Mouse (Mus musculus): ENCODE measurements around the gene Lrrc28. TPM values are rescaled to one million over a fixed set of nuclear protein-coding genes. Genes with fewer than 3 reads are reported as not detected.

Lrrc28 gene
- total RNA-seq (2014; rRNA removed) (18.8 and 22.1 TPM in 2 replicates), polyA plus RNA-seq (2012; rRNA removed) (40.7 and 42.6 TPM in 2 replicates)

DNA sequence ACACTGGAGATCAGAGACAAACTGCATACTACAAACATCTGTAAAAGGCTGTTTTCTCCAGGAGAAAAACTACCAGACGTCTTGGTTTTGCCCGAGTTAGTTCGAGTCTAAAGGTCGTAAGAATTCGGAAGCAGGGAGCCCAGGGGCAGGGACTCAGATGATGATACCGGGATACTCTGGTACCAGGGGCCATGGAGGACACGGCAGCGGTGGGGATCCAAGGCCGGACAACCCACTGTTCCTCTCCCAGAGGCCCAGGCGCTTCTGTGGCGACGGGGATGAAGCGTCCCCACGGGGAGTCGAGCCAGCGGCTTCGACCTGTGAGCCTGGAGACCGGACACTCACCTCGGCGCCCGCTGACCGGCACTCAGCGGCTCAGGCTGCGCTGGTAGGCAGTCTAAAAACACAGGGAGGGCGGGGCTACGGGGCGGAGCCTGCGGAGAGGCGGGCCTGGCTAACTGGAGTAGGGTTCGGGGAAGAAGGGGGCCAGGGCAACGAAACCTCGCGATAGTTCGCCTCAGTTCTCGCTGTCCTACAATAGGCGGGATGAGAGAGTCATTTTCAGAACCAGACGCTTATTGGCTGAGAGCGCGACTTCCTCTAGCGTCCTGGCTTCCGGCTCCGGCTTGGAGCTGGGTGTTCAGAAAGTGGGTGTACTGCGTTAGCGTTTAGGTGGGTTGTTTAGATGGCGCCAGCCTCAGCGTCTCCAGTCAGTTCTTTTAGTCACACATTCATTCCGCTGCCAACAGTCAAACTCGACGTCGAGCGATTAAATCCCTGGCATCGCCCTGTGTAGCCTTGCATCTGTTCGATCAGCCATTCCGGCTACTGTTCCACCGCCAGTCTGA, at the start of gene Lrrc28:
Lrrc28 (minus strand) TSS at position 436 of the 848 bp plus-strand sequence.
- TF ChIP-seq POLR2A (IDR thresholded peaks at IDR 0.05; ENCODE audit: extremely low read depth, insufficient read depth, low read length) (peak; percentile 99), CTCF (IDR thresholded peaks at IDR 0.05; ENCODE audit: low read depth, low read length) (no peak)
- Histone ChIP-seq H3K9ac (ENCODE audit: low read depth, low read length) (peak within 1 kb of the TSS; percentile 92), H3K4me1 (ENCODE audit: control insufficient read depth, insufficient read depth, low read length) (peaks cover 15% of the 10 kb centered on the region), H3K36me3 (ENCODE audit: control insufficient read depth, insufficient read depth, low read length) (peaks cover 11% of the 10 kb centered on the region), H3K27ac (replicated peaks; ENCODE audit: insufficient read depth, low read depth, low read length) (peak within 1 kb of the TSS; percentile 90), H3K4me3 (ENCODE audit: insufficient read depth, low read depth, low read length) (peak within 1 kb of the TSS; percentile 82), H3K79me2 (ENCODE audit: control insufficient read depth, insufficient read depth, low read length) (peaks cover 8% of the 10 kb centered on the region), H3K27me3 (ENCODE audit: control insufficient read depth, insufficient read depth, low read length) (no peaks in the 10 kb centered on the region)
- peak; percentile 98 for DNase-seq (ENCODE audit: extremely low read depth, low read depth, low spot score)
- under 1% methylated on average over 55 of the region's 55 CpGs for WGBS

DNA sequence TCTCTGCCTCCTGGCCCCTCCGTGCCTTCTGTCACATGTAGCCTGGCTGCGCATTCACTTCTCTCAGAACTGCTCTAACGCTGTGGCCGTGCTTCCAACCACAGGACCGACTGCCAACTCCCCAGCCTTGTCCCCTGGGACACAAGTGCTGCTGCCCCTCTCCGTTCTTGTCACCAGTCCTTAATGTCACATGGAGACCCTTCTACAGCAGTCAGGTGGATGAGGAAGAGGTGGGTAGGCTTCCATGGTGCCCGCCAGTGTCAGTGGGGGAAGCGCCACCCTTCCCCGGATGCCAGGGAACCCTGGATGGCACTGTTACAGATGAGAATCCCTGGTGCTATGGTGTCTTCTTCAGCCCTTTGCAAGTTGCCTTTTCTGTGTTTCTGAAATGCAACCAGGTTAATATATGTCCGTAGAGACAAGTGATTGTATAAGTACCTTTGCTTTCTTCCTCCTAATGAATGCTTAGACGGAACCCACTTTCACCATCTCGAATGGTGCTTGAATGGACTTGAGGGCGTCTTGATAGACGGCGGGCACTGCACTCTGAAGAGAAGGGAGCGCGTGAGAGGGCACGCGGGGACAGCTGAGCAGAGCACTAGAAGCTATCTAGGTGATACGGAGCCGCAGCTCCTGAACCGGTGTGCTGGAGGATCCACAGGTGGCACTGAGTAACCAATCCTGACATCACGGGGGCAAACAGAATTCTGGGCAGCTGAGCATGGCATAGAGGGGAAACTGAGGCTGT, 47.9 kb upstream of the Lrrc28 start:
- Histone ChIP-seq H3K27me3 (ENCODE audit: control insufficient read depth, insufficient read depth, low read length) (no peaks in the 10 kb centered on the region), H3K27ac (replicated peaks; ENCODE audit: insufficient read depth, low read depth, low read length) (no peak overlapping the region), H3K9ac (ENCODE audit: low read depth, low read length) (no peak overlapping the region), H3K36me3 (ENCODE audit: control insufficient read depth, insufficient read depth, low read length) (peaks cover 3% of the 10 kb centered on the region; the same call in 1 of the 2 replicates), H3K4me3 (ENCODE audit: insufficient read depth, low read depth, low read length) (no peak overlapping the region), H3K79me2 (ENCODE audit: control insufficient read depth, insufficient read depth, low read length) (no peaks in the 10 kb centered on the region), H3K4me1 (ENCODE audit: control insufficient read depth, insufficient read depth, low read length) (0 out of 2 replicates have a peak, but pooled peaks cover 1% of the 10 kb centered on the region)
- WGBS, result 95% methylated on average over 23 of the region's 23 CpGs
- no peak for DNase-seq (ENCODE audit: extremely low read depth, low read depth, low spot score)
- TF ChIP-seq CTCF (IDR thresholded peaks at IDR 0.05; ENCODE audit: low read depth, low read length) (no peak), POLR2A (IDR thresholded peaks at IDR 0.05; ENCODE audit: extremely low read depth, insufficient read depth, low read length) (no peak)

DNA sequence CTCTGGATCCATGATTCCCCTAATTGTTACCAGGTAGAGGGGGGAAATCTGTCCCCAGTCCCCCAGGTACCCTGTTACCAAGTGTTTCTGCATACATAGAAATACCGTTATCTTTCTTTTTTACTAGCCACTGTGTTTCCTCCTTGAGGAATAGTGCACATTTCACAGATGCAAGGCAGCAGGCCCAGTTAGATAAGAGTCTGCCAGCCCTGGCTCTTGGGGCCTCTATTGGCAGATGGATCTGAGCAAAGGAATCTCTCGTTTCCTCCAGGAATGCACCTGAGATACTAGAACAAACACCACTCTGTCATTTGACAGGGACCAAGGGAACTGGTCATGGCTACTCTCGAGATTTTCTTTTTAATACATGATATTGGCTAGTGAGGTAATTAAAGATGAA, 47.1 kb upstream of the Lrrc28 start:
- TF ChIP-seq POLR2A (IDR thresholded peaks at IDR 0.05; ENCODE audit: extremely low read depth, insufficient read depth, low read length), result no peak
- no peak for TF ChIP-seq CTCF (IDR thresholded peaks at IDR 0.05; ENCODE audit: low read depth, low read length)

DNA sequence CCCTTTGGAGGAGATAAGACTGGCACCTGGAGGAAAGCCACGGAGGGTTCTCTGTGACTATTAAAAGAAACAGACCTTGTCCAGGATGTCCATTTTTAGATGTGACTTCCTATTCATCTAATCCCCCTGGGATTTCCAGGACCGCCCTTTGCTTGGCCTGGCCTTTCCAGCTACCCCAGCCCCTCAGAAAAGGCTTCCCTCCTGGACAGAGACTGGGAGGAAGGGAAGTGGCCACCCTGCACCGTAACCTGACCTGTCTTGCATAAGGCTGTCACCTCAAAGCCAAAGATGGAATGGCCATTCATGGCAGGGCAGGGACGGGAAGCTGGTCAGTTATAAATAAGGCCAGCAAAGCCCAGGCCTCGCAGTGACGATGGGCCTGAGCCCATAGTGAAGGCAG, 46.0 kb upstream of the Lrrc28 start:
- no peak for DNase-seq (ENCODE audit: extremely low read depth, low read depth, low spot score)
- Histone ChIP-seq H3K9ac (ENCODE audit: low read depth, low read length) (no peak overlapping the region), H3K27me3 (ENCODE audit: control insufficient read depth, insufficient read depth, low read length) (no peaks in the 10 kb centered on the region), H3K27ac (replicated peaks; ENCODE audit: insufficient read depth, low read depth, low read length) (no peak overlapping the region), H3K79me2 (ENCODE audit: control insufficient read depth, insufficient read depth, low read length) (no peaks in the 10 kb centered on the region), H3K36me3 (ENCODE audit: control insufficient read depth, insufficient read depth, low read length) (peaks cover 5% of the 10 kb centered on the region), H3K4me1 (ENCODE audit: control insufficient read depth, insufficient read depth, low read length) (0 out of 2 replicates have a peak, but pooled peaks cover 1% of the 10 kb centered on the region), H3K4me3 (ENCODE audit: insufficient read depth, low read depth, low read length) (no peak overlapping the region)
- TF ChIP-seq CTCF (IDR thresholded peaks at IDR 0.05; ENCODE audit: low read depth, low read length) (no peak), POLR2A (IDR thresholded peaks at IDR 0.05; ENCODE audit: extremely low read depth, insufficient read depth, low read length) (no peak)
- WGBS, result 86% methylated on average over 6 of the region's 6 CpGs

More for the DNA sequence above, 47.1 kb upstream of the Lrrc28 start:
- 63% methylated on average over 3 of the region's 3 CpGs for WGBS
- H3K9ac ChIP-seq (ENCODE audit: low read depth, low read length), result no peak overlapping the region
- no peak overlapping the region for H3K4me3 ChIP-seq (ENCODE audit: insufficient read depth, low read depth, low read length)
- no peaks in the 10 kb centered on the region for H3K27me3 ChIP-seq (ENCODE audit: control insufficient read depth, insufficient read depth, low read length)
- no peaks in the 10 kb centered on the region for H3K79me2 ChIP-seq (ENCODE audit: control insufficient read depth, insufficient read depth, low read length)
- H3K4me1 ChIP-seq (ENCODE audit: control insufficient read depth, insufficient read depth, low read length), result 0 out of 2 replicates have a peak, but pooled peaks cover 1% of the 10 kb centered on the region
- no peak for DNase-seq (ENCODE audit: extremely low read depth, low read depth, low spot score)
- H3K36me3 ChIP-seq (ENCODE audit: control insufficient read depth, insufficient read depth, low read length), result peaks cover 3% of the 10 kb centered on the region; the same call in 1 of the 2 replicates
- H3K27ac ChIP-seq (replicated peaks; ENCODE audit: insufficient read depth, low read depth, low read length), result no peak overlapping the region

DNA sequence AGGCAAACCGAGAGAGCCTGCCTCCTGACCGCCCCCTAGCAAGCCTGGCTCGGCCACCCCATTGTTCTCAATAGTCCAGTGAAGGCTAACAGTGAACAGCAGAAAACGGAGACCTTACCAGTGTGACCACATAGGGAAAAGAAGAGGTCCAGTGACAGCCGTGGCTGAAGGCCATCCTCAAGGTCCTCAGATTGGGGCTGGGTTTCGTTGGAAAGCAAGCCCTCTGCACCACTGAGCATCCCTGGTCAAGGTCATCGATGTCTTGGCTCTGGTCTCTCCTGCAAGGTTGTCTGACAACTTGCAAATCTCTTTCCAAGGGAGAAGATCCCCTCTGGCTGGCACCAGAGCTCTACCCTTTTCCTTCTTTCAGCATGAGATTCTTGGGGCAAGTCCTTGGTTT, 44.7 kb upstream of the Lrrc28 start:
- no peak for TF ChIP-seq CTCF (IDR thresholded peaks at IDR 0.05; ENCODE audit: low read depth, low read length)
- no peak for TF ChIP-seq POLR2A (IDR thresholded peaks at IDR 0.05; ENCODE audit: extremely low read depth, insufficient read depth, low read length)
- no peak overlapping the region for H3K27ac ChIP-seq (replicated peaks; ENCODE audit: insufficient read depth, low read depth, low read length)
- H3K4me1 ChIP-seq (ENCODE audit: control insufficient read depth, insufficient read depth, low read length), result 0 out of 2 replicates have a peak, but pooled peaks cover 1% of the 10 kb centered on the region
- no peak overlapping the region for H3K9ac ChIP-seq (ENCODE audit: low read depth, low read length)
- no peaks in the 10 kb centered on the region for H3K79me2 ChIP-seq (ENCODE audit: control insufficient read depth, insufficient read depth, low read length)
- 91% methylated on average over 7 of the region's 7 CpGs for WGBS
- H3K27me3 ChIP-seq (ENCODE audit: control insufficient read depth, insufficient read depth, low read length), result no peaks in the 10 kb centered on the region
- H3K4me3 ChIP-seq (ENCODE audit: insufficient read depth, low read depth, low read length), result no peak overlapping the region
- no peak for DNase-seq (ENCODE audit: extremely low read depth, low read depth, low spot score)
- H3K36me3 ChIP-seq (ENCODE audit: control insufficient read depth, insufficient read depth, low read length), result peaks cover 15% of the 10 kb centered on the region
